Mouse (Mus musculus) midbrain, embryonic 14.5 days (tissue): Measurements from ENCODE around the gene Il11ra1. TPM values are rescaled to one million over a fixed set of nuclear protein-coding genes. Genes with fewer than 3 reads are reported as not detected.
A peak's percentile ranks its signal among the peaks of the same experiment; 100 is the strongest.

ENCODE experiments used
- ATAC-seq: fragments of 200-750 bp; cut with Nextera tagmentation; 2 replicates; pipeline ENCODE4 v1.8.0; 2017; ENCODE audit warnings: moderate number of reproducible peaks, moderate library complexity; ENCODE audit not compliant: low FRiP score, low TSS enrichment
- DNase-seq: peaks from one replicate; pipeline ENCODE4 v3.0.0-alpha.2; 2015
- H3K27ac ChIP-seq: fragments of 300-500 bp; sonication (generic); replicated peaks from 2 replicates; pipeline ENCODE4 v1.5.1; 2014; ENCODE audit warnings: mild to moderate bottlenecking, low read depth, low read length, moderate library complexity
- H3K27me3 ChIP-seq: fragments of 300-500 bp; sonication (generic); 2 replicates; pipeline ENCODE4 v1.6.1; 2014; ENCODE audit warnings: low read length, control low read depth, mixed read lengths; ENCODE audit not compliant: control insufficient read depth, insufficient read depth
- H3K36me3 ChIP-seq: fragments of 300-500 bp; sonication (generic); 2 replicates; pipeline ENCODE4 v1.6.1; 2014; ENCODE audit warnings: low read length, control low read depth; ENCODE audit not compliant: control insufficient read depth, insufficient read depth
- H3K4me1 ChIP-seq: fragments of 300-500 bp; sonication (generic); 2 replicates; pipeline ENCODE4 v1.6.1; 2014; ENCODE audit warnings: mild to moderate bottlenecking, antibody characterized with exemption, low read length, control low read depth; ENCODE audit not compliant: control insufficient read depth, insufficient read depth
- H3K4me2 ChIP-seq: fragments of 300-500 bp; sonication (generic); 2 replicates; pipeline ENCODE4 v1.6.1; 2014; ENCODE audit warnings: mild to moderate bottlenecking, low read length, moderate library complexity
- H3K4me3 ChIP-seq: fragments of 300-500 bp; sonication (generic); replicated peaks from 2 replicates; pipeline ENCODE4 v1.5.1; 2014; ENCODE audit warnings: low read depth, low read length
- H3K9ac ChIP-seq: fragments of 300-500 bp; sonication (generic); replicated peaks from 2 replicates; pipeline ENCODE4 v1.6.1; 2014; ENCODE audit warnings: mild to moderate bottlenecking, low read length, moderate library complexity
- H3K9me3 ChIP-seq: fragments of 300-500 bp; sonication (generic); 2 replicates; pipeline ENCODE4 v1.6.1; 2016; ENCODE audit warnings: low read length, control low read depth, mixed read lengths; ENCODE audit not compliant: control insufficient read depth
- WGBS: fragments of 180-500 bp; shearing (Covaris S2); extraction: QIAGEN DNeasy Blood & Tissue Kit; methylation state at CpG from one replicate; pipeline ENCODE4 v1.1.7; 2014; 5-methylcytosine and 5-hydroxymethylcytosine counted together
- polyA plus RNA-seq: library from polyadenylated mRNA; unstranded; fragments of >200 nt; fragmentation: Nextera tagmentation; extraction: Ambion mirVana; gene quantifications from 2 replicates; pipeline ENCODE4 v1.2.1, GENCODE M21; 2014

Il11ra1 gene
- polyA plus RNA-seq, 1 experiment from 2014 or later, result 32.1 TPM

DNA sequence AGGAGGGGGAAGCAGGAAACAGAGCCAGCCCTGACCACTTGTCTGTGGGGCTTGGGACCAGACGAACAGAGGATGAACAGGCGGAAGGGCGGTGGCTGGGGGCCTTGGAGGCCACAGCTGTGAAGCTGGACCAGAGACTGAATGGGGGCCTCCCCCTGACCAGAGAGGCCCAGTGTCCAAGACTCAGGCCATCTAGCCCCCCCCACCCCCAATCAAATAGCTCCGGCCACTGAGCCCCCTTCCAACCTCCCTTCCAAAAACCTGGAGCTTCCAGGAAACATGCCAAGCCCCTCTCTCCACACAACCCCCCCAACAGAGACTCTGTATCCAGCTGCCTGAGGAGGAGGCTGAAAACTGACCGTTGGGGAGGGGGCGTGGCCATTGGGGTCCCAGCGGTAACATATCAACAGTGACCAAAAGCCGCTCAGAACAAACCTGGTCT is 27.2 kb upstream of the Il11ra1 start:
- peaks cover 30% of the 10 kb centered on the region for H3K36me3 ChIP-seq
- no peaks in the 10 kb centered on the region for H3K9me3 ChIP-seq
- no peak overlapping the region for H3K9ac ChIP-seq
- DNase-seq, result no peak
- H3K4me3 ChIP-seq, result no peak overlapping the region
- peak overlapping the region; percentile 67 for H3K27ac ChIP-seq
- ATAC-seq, result no peak
- 26% methylated on average over 8 of the region's 8 CpGs for WGBS
- peaks cover 45% of the 10 kb centered on the region for H3K4me1 ChIP-seq
- no peaks in the 10 kb centered on the region for H3K27me3 ChIP-seq
- H3K4me2 ChIP-seq, result no peak overlapping the region; the same call in 1 of the 2 replicates

DNA sequence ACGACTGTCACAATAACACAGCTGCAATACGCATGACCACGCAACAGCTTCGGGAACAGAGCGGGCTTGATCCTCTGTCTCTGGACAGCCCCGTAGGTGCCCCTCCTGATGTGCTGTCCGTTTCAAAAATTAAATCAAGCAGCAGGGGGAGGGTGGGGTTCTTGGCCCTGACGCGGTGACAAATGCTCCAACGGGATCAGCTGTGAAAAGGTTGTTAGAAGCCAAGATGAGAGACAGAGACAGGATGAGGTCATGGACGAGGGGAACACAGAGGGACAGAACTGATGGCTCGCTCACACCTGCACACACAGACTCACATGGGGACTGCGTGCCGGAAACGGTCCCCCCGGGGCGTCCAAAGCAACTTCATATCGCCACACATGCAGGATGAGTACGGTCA is 26.6 kb upstream of the Il11ra1 start:
- ATAC-seq (no peak), DNase-seq (no peak)
- Histone ChIP-seq H3K4me3 (no peak overlapping the region), H3K27me3 (no peaks in the 10 kb centered on the region), H3K36me3 (peaks cover 25% of the 10 kb centered on the region; the same call in 1 of the 2 replicates), H3K9ac (no peak overlapping the region; the same call in 1 of the 2 replicates), H3K4me1 (peaks cover 51% of the 10 kb centered on the region), H3K4me2 (no peak overlapping the region; the same call in 1 of the 2 replicates), H3K27ac (peak overlapping the region; percentile 67; the same call in 1 of the 2 replicates), H3K9me3 (no peaks in the 10 kb centered on the region)
- 36% methylated on average over 19 of the region's 19 CpGs for WGBS

- H3K4me2 ChIP-seq, result no peak overlapping the region
- WGBS, result 70% methylated on average over 17 of the region's 17 CpGs
- H3K27me3 ChIP-seq, result no peaks in the 10 kb centered on the region
Observed at GRCm38 (mm10) chr4:41676248-41677005, 23.4 kb upstream of the Il11ra1 start.

DNA sequence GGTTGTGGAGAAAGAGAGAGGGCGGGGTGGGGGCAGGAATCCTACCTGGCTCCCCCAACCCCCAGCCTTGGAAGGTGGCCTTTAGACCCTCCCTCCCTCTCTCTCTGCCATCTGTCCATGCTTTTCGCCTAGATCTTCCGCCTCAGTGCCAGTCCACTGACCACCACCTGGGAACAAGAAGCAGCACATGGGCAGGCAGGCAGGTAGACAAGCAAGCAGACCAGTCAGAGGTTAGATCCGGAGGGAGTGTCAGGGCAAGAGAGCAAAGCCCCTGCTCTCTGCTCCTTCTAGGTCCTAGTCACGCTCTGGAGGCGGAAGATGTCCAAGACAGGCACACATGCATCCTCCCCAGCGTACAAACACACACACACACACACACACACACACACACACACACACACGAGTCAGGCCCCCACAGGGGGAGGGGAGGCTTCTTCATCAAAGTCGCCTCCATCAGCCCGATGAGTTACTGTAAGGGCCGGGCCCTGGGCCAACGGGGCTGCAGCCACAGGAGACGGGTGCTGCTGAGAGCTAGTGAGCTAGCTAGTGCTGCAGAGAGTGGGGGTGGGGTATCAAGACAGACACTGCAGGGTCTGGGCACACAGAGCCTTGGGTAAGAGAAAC is 22.7 kb upstream of the Il11ra1 start:
- peak; percentile 51; the same call in 1 of the 2 replicates for ATAC-seq
- Histone ChIP-seq H3K27me3 (no peaks in the 10 kb centered on the region), H3K4me2 (no peak overlapping the region), H3K4me1 (peaks cover 60% of the 10 kb centered on the region), H3K9ac (no peak overlapping the region), H3K4me3 (no peak overlapping the region), H3K27ac (peak overlapping the region; percentile 55), H3K36me3 (no peaks in the 10 kb centered on the region), H3K9me3 (no peaks in the 10 kb centered on the region)
- WGBS, result 45% methylated on average over 13 of the region's 13 CpGs
- DNase-seq, result peak; percentile 77

More at GRCm38 (mm10) chr4:41676248-41677005, 23.4 kb upstream of the Il11ra1 start:
- no peak overlapping the region for H3K4me3 ChIP-seq
- H3K9ac ChIP-seq, result peak overlapping the region; percentile 34
- H3K9me3 ChIP-seq, result no peaks in the 10 kb centered on the region
- H3K27ac ChIP-seq, result peak overlapping the region; percentile 55
- H3K4me1 ChIP-seq, result peaks cover 64% of the 10 kb centered on the region
- DNase-seq (no peak), ATAC-seq (no peak)
- H3K36me3 ChIP-seq, result no peaks in the 10 kb centered on the region

DNA sequence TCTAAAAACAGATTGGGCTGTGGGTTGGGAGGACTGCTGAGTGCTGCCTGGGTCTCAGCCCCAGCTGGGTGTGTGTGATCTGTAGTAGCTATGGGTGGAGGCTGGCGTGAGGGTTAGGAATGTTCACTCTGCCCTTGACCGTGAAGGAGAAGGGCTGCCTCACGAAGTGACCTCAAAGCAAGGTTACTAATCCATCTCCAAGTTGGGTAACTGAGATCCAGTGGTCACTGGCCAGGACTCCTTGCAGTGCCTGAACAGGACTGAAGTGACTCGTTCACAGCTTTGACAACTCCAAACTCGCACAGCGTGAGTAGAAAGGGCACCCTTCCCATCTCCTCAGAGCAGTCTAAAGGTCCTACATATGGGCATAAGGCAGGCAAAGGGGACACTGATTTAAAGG is 20.9 kb upstream of the Il11ra1 start:
- H3K9ac ChIP-seq, result no peak overlapping the region
- WGBS, result 65% methylated on average over 6 of the region's 6 CpGs
- H3K36me3 ChIP-seq, result no peaks in the 10 kb centered on the region
- DNase-seq (no peak), ATAC-seq (no peak)
- no peak overlapping the region for H3K4me2 ChIP-seq
- no peak overlapping the region for H3K4me3 ChIP-seq
- 0 out of 2 replicates have a peak overlapping the region, but pooled peaks have one; percentile 21 for H3K27ac ChIP-seq
- H3K27me3 ChIP-seq, result no peaks in the 10 kb centered on the region
- peaks cover 54% of the 10 kb centered on the region for H3K4me1 ChIP-seq
- H3K9me3 ChIP-seq, result no peaks in the 10 kb centered on the region

DNA sequence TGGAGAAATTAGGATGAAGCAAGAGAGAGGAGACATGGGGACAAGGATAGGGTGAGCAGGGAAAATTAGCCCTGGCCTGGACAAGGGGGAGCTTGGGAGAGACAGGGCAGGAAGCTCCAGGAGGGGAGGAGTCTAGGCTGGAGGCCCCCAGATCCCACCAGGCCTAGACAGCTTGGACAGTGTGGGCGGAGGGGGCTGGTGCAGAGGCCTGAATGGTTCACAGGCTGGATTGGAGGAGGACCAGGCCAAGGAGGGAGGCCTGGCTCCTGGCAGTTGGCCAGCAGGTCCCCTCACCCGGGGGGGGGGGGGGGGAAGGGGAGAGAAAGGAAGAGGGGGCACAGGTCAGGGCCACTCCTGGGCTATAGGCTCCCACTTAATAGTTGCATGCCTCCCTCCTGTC is 20.5 kb upstream of the Il11ra1 start:
- Histone ChIP-seq H3K4me1 (peaks cover 54% of the 10 kb centered on the region), H3K4me2 (no peak overlapping the region), H3K9ac (no peak overlapping the region; the same call in 1 of the 2 replicates), H3K36me3 (no peaks in the 10 kb centered on the region), H3K4me3 (no peak overlapping the region), H3K9me3 (no peaks in the 10 kb centered on the region), H3K27ac (0 out of 2 replicates have a peak overlapping the region, but pooled peaks have one; percentile 21), H3K27me3 (no peaks in the 10 kb centered on the region)
- DNase-seq (no peak), ATAC-seq (no peak)
- 13% methylated on average over 2 of the region's 2 CpGs for WGBS

- DNase-seq (no peak), ATAC-seq (no peak)
Observed at GRCm38 (mm10) chr4:41681176-41681575, 18.6 kb upstream of the Il11ra1 start.

DNA sequence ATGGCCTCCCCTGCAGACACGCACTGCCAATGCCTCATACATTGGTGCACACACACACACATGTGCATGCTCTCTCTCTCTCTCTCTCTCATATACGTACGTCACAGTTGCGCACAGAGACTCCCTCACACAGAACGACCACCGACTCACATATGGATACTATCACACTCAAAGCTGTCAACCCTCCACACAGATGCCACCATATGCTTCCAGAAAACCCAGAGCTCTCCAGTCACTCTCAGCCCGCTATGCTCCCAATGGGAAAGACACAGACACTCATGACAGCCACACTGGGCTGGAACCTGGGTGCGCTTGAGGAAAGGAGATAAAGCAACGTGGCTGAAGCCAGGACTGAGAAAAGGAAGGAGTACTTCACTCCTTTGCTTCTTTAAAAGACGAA is 17.8 kb upstream of the Il11ra1 start:
- no peak overlapping the region for H3K4me3 ChIP-seq

More at GRCm38 (mm10) chr4:41681176-41681575, 18.6 kb upstream of the Il11ra1 start:
- H3K9me3 ChIP-seq, result no peaks in the 10 kb centered on the region
- 0 out of 2 replicates have a peak overlapping the region, but pooled peaks have one; percentile 12 for H3K9ac ChIP-seq
- H3K4me2 ChIP-seq, result no peak overlapping the region
- H3K27me3 ChIP-seq, result no peaks in the 10 kb centered on the region
- 61% methylated on average over 4 of the region's 4 CpGs for WGBS
- no peaks in the 10 kb centered on the region for H3K36me3 ChIP-seq
- peaks cover 48% of the 10 kb centered on the region for H3K4me1 ChIP-seq
- H3K4me3 ChIP-seq, result no peak overlapping the region
- no peak overlapping the region for H3K27ac ChIP-seq

More for the DNA sequence above, 17.8 kb upstream of the Il11ra1 start:
- no peaks in the 10 kb centered on the region for H3K36me3 ChIP-seq
- DNase-seq (no peak), ATAC-seq (no peak)
- 69% methylated on average over 10 of the region's 10 CpGs for WGBS
- H3K27ac ChIP-seq, result peak overlapping the region; percentile 70; the same call in 1 of the 2 replicates
- H3K9ac ChIP-seq, result no peak overlapping the region
- no peaks in the 10 kb centered on the region for H3K27me3 ChIP-seq
- peaks cover 41% of the 10 kb centered on the region for H3K4me1 ChIP-seq
- H3K4me2 ChIP-seq, result no peak overlapping the region
- H3K9me3 ChIP-seq, result no peaks in the 10 kb centered on the region
